Mouse (Mus musculus): ENCODE measurements around the gene Mtpn.

- TF ChIP-seq EP300 (IDR thresholded peaks at IDR 0.05; ENCODE audit: low read depth), result no peak
- no peak for TF ChIP-seq CTCF (IDR thresholded peaks at IDR 0.05; ENCODE audit: low read depth)
Measured at GRCm38 (mm10) chr6:35504781-35505180, 34.9 kb downstream of the Mtpn start.
